Mouse (Mus musculus): ENCODE results near the gene 1700123O20Rik. TPM values are rescaled to one million over a fixed set of nuclear protein-coding genes. Genes with fewer than 3 reads are reported as not detected.
A peak's percentile ranks its signal among the peaks of the same experiment; 100 is the strongest.

Gene 1700123O20Rik
- 63.0 and 67.5 TPM in 2 replicates for polyA plus RNA-seq (2015; fragmentation: Nextera tagmentation; extraction: Ambion mirVana)

- Histone ChIP-seq H3K4me2 (replicated peaks; ENCODE audit: low read depth, low read length) (peak within 1 kb of the TSS; percentile 71), H3K9me3 (ENCODE audit: low read length) (no peaks in the 10 kb centered on the region), H3K27ac (ENCODE audit: low read length) (peak within 1 kb of the TSS; percentile 98), H3K9ac (replicated peaks; ENCODE audit: low read depth) (peak within 1 kb of the TSS; percentile 99), H3K4me1 (ENCODE audit: insufficient read depth, low read depth, low read length) (peaks cover 8% of the 10 kb centered on the region; the same call in 1 of the 2 replicates), H3K4me3 (ENCODE audit: low read depth, low read length) (peak within 1 kb of the TSS; percentile 96), H3K27me3 (replicated peaks; ENCODE audit: insufficient read depth, low read length) (no peaks in the 10 kb centered on the region), H3K36me3 (ENCODE audit: insufficient read depth, low read length) (no peaks in the 10 kb centered on the region; the same call in 1 of the 2 replicates)
- 0% methylated on average over 38 of the region's 41 CpGs for WGBS
- peak; percentile 66 for ATAC-seq
- peak; percentile 96 for DNase-seq (ENCODE audit: low spot score)
- TF ChIP-seq EP300 (IDR thresholded peaks at IDR 0.05) (no peak), CTCF (IDR thresholded peaks at IDR 0.05) (peak; percentile 67)
Observed at GRCm38 (mm10) chr14:54686063-54686521, at the start of gene 1700123O20Rik. TSS of gene 1700123O20Rik (plus strand) at chr14:54686216.

- 49% methylated on average over 8 of the region's 8 CpGs for WGBS
- no peaks in the 10 kb centered on the region for H3K9me3 ChIP-seq (ENCODE audit: low read length)
- ATAC-seq (no peak), DNase-seq (ENCODE audit: low spot score) (peak; percentile 55)
- no peak overlapping the region for H3K9ac ChIP-seq (replicated peaks; ENCODE audit: low read depth)
- no peak overlapping the region for H3K4me3 ChIP-seq (ENCODE audit: low read depth, low read length)
- no peak overlapping the region for H3K27ac ChIP-seq (ENCODE audit: low read length)
- TF ChIP-seq EP300 (IDR thresholded peaks at IDR 0.05) = no peak
- TF ChIP-seq CTCF (IDR thresholded peaks at IDR 0.05) = peak; percentile 93
- H3K27me3 ChIP-seq (replicated peaks; ENCODE audit: insufficient read depth, low read length) = no peaks in the 10 kb centered on the region
- H3K4me2 ChIP-seq (replicated peaks; ENCODE audit: low read depth, low read length) = no peak overlapping the region
- H3K36me3 ChIP-seq (ENCODE audit: insufficient read depth, low read length) = 0 out of 2 replicates have a peak, but pooled peaks cover 5% of the 10 kb centered on the region
- no peaks in the 10 kb centered on the region for H3K4me1 ChIP-seq (ENCODE audit: insufficient read depth, low read depth, low read length)
Observed at GRCm38 (mm10) chr14:54636954-54637353, 49.1 kb upstream of the 1700123O20Rik start.

GRCm38 (mm10) chr14:54638210-54638609 is 47.8 kb upstream of the 1700123O20Rik start:
- 67% methylated on average over 5 of the region's 5 CpGs for WGBS
- ATAC-seq = no peak
- Histone ChIP-seq H3K9me3 (ENCODE audit: low read length) (no peaks in the 10 kb centered on the region), H3K4me3 (ENCODE audit: low read depth, low read length) (no peak overlapping the region), H3K9ac (replicated peaks; ENCODE audit: low read depth) (no peak overlapping the region), H3K36me3 (ENCODE audit: insufficient read depth, low read length) (0 out of 2 replicates have a peak, but pooled peaks cover 4% of the 10 kb centered on the region), H3K27me3 (replicated peaks; ENCODE audit: insufficient read depth, low read length) (no peaks in the 10 kb centered on the region), H3K27ac (ENCODE audit: low read length) (no peak overlapping the region), H3K4me2 (replicated peaks; ENCODE audit: low read depth, low read length) (no peak overlapping the region), H3K4me1 (ENCODE audit: insufficient read depth, low read depth, low read length) (no peaks in the 10 kb centered on the region)
- TF ChIP-seq EP300 (IDR thresholded peaks at IDR 0.05) = no peak
- peak; percentile 25; the same call in 1 of the 2 replicates for TF ChIP-seq CTCF (IDR thresholded peaks at IDR 0.05)
- DNase-seq (ENCODE audit: low spot score) = no peak

- H3K36me3 ChIP-seq (ENCODE audit: insufficient read depth, low read length) = peaks cover 13% of the 10 kb centered on the region
- no peak for ATAC-seq
- no peak for TF ChIP-seq EP300 (IDR thresholded peaks at IDR 0.05)
- TF ChIP-seq CTCF (IDR thresholded peaks at IDR 0.05) = no peak
- DNase-seq (ENCODE audit: low spot score) = no peak
- H3K4me2 ChIP-seq (replicated peaks; ENCODE audit: low read depth, low read length) = no peak overlapping the region
- WGBS = 32% methylated on average over 4 of the region's 4 CpGs
- H3K4me1 ChIP-seq (ENCODE audit: insufficient read depth, low read depth, low read length) = no peaks in the 10 kb centered on the region
- H3K27me3 ChIP-seq (replicated peaks; ENCODE audit: insufficient read depth, low read length) = no peaks in the 10 kb centered on the region
- H3K4me3 ChIP-seq (ENCODE audit: low read depth, low read length) = no peak overlapping the region
- no peak overlapping the region for H3K27ac ChIP-seq (ENCODE audit: low read length)
- H3K9ac ChIP-seq (replicated peaks; ENCODE audit: low read depth) = no peak overlapping the region
- no peaks in the 10 kb centered on the region for H3K9me3 ChIP-seq (ENCODE audit: low read length)
Observed at GRCm38 (mm10) chr14:54640121-54640520, 45.9 kb upstream of the 1700123O20Rik start.

- DNase-seq (ENCODE audit: low spot score) = no peak
- peak within 1 kb of the TSS; percentile 97 for H3K4me2 ChIP-seq (replicated peaks; ENCODE audit: low read depth, low read length)
- H3K27me3 ChIP-seq (replicated peaks; ENCODE audit: insufficient read depth, low read length) = no peaks in the 10 kb centered on the region
- peak; percentile 8 for ATAC-seq
- peak within 1 kb of the TSS; percentile 62 for H3K4me3 ChIP-seq (ENCODE audit: low read depth, low read length)
- TF ChIP-seq CTCF (IDR thresholded peaks at IDR 0.05) = no peak
- TF ChIP-seq EP300 (IDR thresholded peaks at IDR 0.05) = no peak
- no peaks in the 10 kb centered on the region for H3K9me3 ChIP-seq (ENCODE audit: low read length)
- H3K4me1 ChIP-seq (ENCODE audit: insufficient read depth, low read depth, low read length) = no peaks in the 10 kb centered on the region
- peaks cover 21% of the 10 kb centered on the region for H3K36me3 ChIP-seq (ENCODE audit: insufficient read depth, low read length)
- peak within 1 kb of the TSS; percentile 41 for H3K9ac ChIP-seq (replicated peaks; ENCODE audit: low read depth)
- WGBS = under 1% methylated on average over 21 of the region's 28 CpGs
- H3K27ac ChIP-seq (ENCODE audit: low read length) = no peak within 1 kb of the TSS; the same call in 1 of the 2 replicates
Observed at GRCm38 (mm10) chr14:54640946-54641304, 45.1 kb upstream of the 1700123O20Rik start, which contains the start of gene Gm17606. TSS of gene Gm17606 (plus strand) at chr14:54640952.

GRCm38 (mm10) chr14:54641305-54641969 is 44.6 kb upstream of the 1700123O20Rik start, which contains the start of gene Cdh24:
TSS of gene Cdh24 (minus strand) at chr14:54641364.
- H3K36me3 ChIP-seq (ENCODE audit: insufficient read depth, low read length) = peaks cover 26% of the 10 kb centered on the region
- WGBS = 2% methylated on average over 50 of the region's 52 CpGs

More at GRCm38 (mm10) chr14:54641305-54641969, 44.6 kb upstream of the 1700123O20Rik start, which contains the start of gene Cdh24:
- Histone ChIP-seq H3K4me3 (ENCODE audit: low read depth, low read length) (peak within 1 kb of the TSS; percentile 62), H3K9ac (replicated peaks; ENCODE audit: low read depth) (peak within 1 kb of the TSS; percentile 41), H3K4me1 (ENCODE audit: insufficient read depth, low read depth, low read length) (no peaks in the 10 kb centered on the region), H3K4me2 (replicated peaks; ENCODE audit: low read depth, low read length) (peak within 1 kb of the TSS; percentile 97), H3K27ac (ENCODE audit: low read length) (no peak within 1 kb of the TSS; the same call in 1 of the 2 replicates), H3K9me3 (ENCODE audit: low read length) (no peaks in the 10 kb centered on the region), H3K27me3 (replicated peaks; ENCODE audit: insufficient read depth, low read length) (no peaks in the 10 kb centered on the region)
- DNase-seq (ENCODE audit: low spot score) (peak; percentile 94), ATAC-seq (peak; percentile 96)
- TF ChIP-seq CTCF (IDR thresholded peaks at IDR 0.05) (peak; percentile 89), EP300 (IDR thresholded peaks at IDR 0.05) (no peak)

Measured in lung, postnatal 0 days (tissue).